Mouse (Mus musculus) erythroid progenitor cell, adult 5-6 weeks (primary cell): ENCODE measurements around the gene Olfr524. TPM values are rescaled to one million over a fixed set of nuclear protein-coding genes. Genes with fewer than 3 reads are reported as not detected.

Experiments
- ATAC-seq: replicated peaks from 2 replicates; pipeline ENCODE4 v1.8.0; 2016; ENCODE audit warnings: moderate number of reproducible peaks, mild to moderate bottlenecking, moderate TSS enrichment, inconsistent platforms; ENCODE audit not compliant: poor library complexity, low FRiP score, severe bottlenecking
- total RNA-seq, 2 experiments: library from RNA; stranded (forward) in 1 of 2; stranded (reverse) in 1 of 2; fragments of 150-400 nt in 1 of 2; fragments of 186-747, 209-891 nt in 1 of 2; gene quantifications; 2 replicates each; pipeline versions ENCODE4 v1.2.3 to v1.2.4; 2015 to 2017; ENCODE audit warnings: low replicate concordance in 2 of 2

Olfr524 gene
- total RNA-seq (2015; ENCODE audit: low replicate concordance) (not detected in 2 replicates), total RNA-seq (2017; ENCODE audit: low replicate concordance) (not detected in 2 replicates)

- ATAC-seq = no peak
Measured at GRCm38 (mm10) chr7:140205864-140206263, at the start of gene Olfr524. Gene Olfr524, minus strand, starts transcription at chr7:140205964.

GRCm38 (mm10) chr7:140253780-140254299, 48.1 kb upstream of the Olfr524 start:
- ATAC-seq = no peak

GRCm38 (mm10) chr7:140247216-140247615, 41.5 kb upstream of the Olfr524 start, which contains the start of gene 5830411N06Rik:
Gene 5830411N06Rik, plus strand, starts transcription at chr7:140247284.
- no peak for ATAC-seq

GRCm38 (mm10) chr7:140233696-140234095, 27.9 kb upstream of the Olfr524 start:
- no peak for ATAC-seq

- no peak for ATAC-seq
Measured at GRCm38 (mm10) chr7:140231026-140231425, 25.3 kb upstream of the Olfr524 start.

GRCm38 (mm10) chr7:140228476-140228875, 22.7 kb upstream of the Olfr524 start:
- ATAC-seq = peak; percentile 34; the same call in 1 of the 2 replicates

GRCm38 (mm10) chr7:140224209-140224608, 18.4 kb upstream of the Olfr524 start:
- ATAC-seq = no peak

GRCm38 (mm10) chr7:140220375-140220774, 14.6 kb upstream of the Olfr524 start:
- no peak for ATAC-seq

- ATAC-seq = no peak
Measured at GRCm38 (mm10) chr7:140219268-140219667, 13.5 kb upstream of the Olfr524 start.

- ATAC-seq = no peak
Measured at GRCm38 (mm10) chr7:140217967-140218366, 12.2 kb upstream of the Olfr524 start, which contains the start of gene Cd163l1. Gene Cd163l1, plus strand, starts transcription at chr7:140218267.

- no peak for ATAC-seq
Measured at GRCm38 (mm10) chr7:140213841-140214240, 8.1 kb upstream of the Olfr524 start.

- no peak for ATAC-seq
Measured at GRCm38 (mm10) chr7:140208677-140209076, 2.9 kb upstream of the Olfr524 start.

GRCm38 (mm10) chr7:140208153-140208552, 2.4 kb upstream of the Olfr524 start:
- no peak for ATAC-seq

- no peak for ATAC-seq
Measured at GRCm38 (mm10) chr7:140206904-140207303, 1.1 kb upstream of the Olfr524 start.

- no peak for ATAC-seq
Measured at GRCm38 (mm10) chr7:140201090-140201489, 4.7 kb downstream of the Olfr524 start.

GRCm38 (mm10) chr7:140196002-140196401, 9.8 kb downstream of the Olfr524 start:
- ATAC-seq = no peak

GRCm38 (mm10) chr7:140194031-140194430, 11.7 kb downstream of the Olfr524 start:
- no peak for ATAC-seq

GRCm38 (mm10) chr7:140192851-140193250, 12.9 kb downstream of the Olfr524 start:
- ATAC-seq = no peak

- no peak for ATAC-seq
Measured at GRCm38 (mm10) chr7:140192445-140192844, 13.3 kb downstream of the Olfr524 start.

GRCm38 (mm10) chr7:140190435-140190834, 15.3 kb downstream of the Olfr524 start:
- no peak for ATAC-seq

GRCm38 (mm10) chr7:140188391-140189328, 17.1 kb downstream of the Olfr524 start:
- 0 out of 2 replicates have a peak, but pooled peaks have one; percentile 49 for ATAC-seq
